Mouse (Mus musculus) activated CD4-positive, CD25-positive, alpha-beta regulatory T cell, adult 4 months (primary cell): Measurements from ENCODE around the gene Erv3. TPM values are rescaled to one million over a fixed set of nuclear protein-coding genes. Genes with fewer than 3 reads are reported as not detected.

Source experiments
- ATAC-seq: one replicate; pipeline ENCODE4 v1.8.0; 2017
- polyA plus RNA-seq, 2 experiments: library from polyadenylated mRNA; unstranded; fragments of 100-300 nt; shearing (Covaris generic); gene quantifications; one replicate each; pipeline ENCODE4 v1.2.1; 2017

The Erv3 gene
- polyA plus RNA-seq, 2 experiments from 2014 or later: not detected

- ATAC-seq: no peak
Observed at GRCm38 (mm10) chr2:131822492-131822891, 37.1 kb downstream of the Erv3 start.

GRCm38 (mm10) chr2:131821708-131821990, 37.9 kb downstream of the Erv3 start:
- no peak for ATAC-seq

GRCm38 (mm10) chr2:131820932-131821707, 38.4 kb downstream of the Erv3 start:
- ATAC-seq: peak; percentile 70

GRCm38 (mm10) chr2:131820088-131820675, 39.4 kb downstream of the Erv3 start:
- peak; percentile 81 for ATAC-seq

GRCm38 (mm10) chr2:131814327-131814726, 45.2 kb downstream of the Erv3 start:
- ATAC-seq: no peak

GRCm38 (mm10) chr2:131813437-131813836, 46.1 kb downstream of the Erv3 start:
- ATAC-seq: no peak

GRCm38 (mm10) chr2:131812480-131813137, 46.9 kb downstream of the Erv3 start:
- ATAC-seq: peak; percentile 54

- ATAC-seq: no peak
Observed at GRCm38 (mm10) chr2:131811607-131812006, 47.9 kb downstream of the Erv3 start.

- ATAC-seq: no peak
Observed at GRCm38 (mm10) chr2:131808856-131809255, 50.7 kb downstream of the Erv3 start.

- ATAC-seq: no peak
Observed at GRCm38 (mm10) chr2:131807660-131808059, 51.9 kb downstream of the Erv3 start.

GRCm38 (mm10) chr2:131806863-131807262, 52.7 kb downstream of the Erv3 start:
- no peak for ATAC-seq

- no peak for ATAC-seq
Observed at GRCm38 (mm10) chr2:131805306-131805705, 54.2 kb downstream of the Erv3 start.

GRCm38 (mm10) chr2:131803801-131804200, 55.7 kb downstream of the Erv3 start:
- ATAC-seq: no peak

Other genes with a start within 250 kb of the Erv3 start
- 10 to 100 TPM in 1 of 2 experiments, 1 to 10 TPM in 1; 7.7 to 12.0 TPM for gene Prnp, start 50.2 kb upstream of the Erv3 start, polyA plus RNA-seq
- not detected for gene Prn, start 50.2 kb upstream of the Erv3 start, polyA plus RNA-seq
- gene Prnd, start 91.1 kb upstream of the Erv3 start, polyA plus RNA-seq: under 1 TPM; 0.11 to 0.36 TPM
- 10 to 100 TPM; 59.8 to 83.1 TPM for gene Rassf2, start 170.5 kb upstream of the Erv3 start, polyA plus RNA-seq